Mouse (Mus musculus) hindbrain, embryonic 10.5 days (tissue): Measurements from ENCODE around the gene Nol4l. TPM values are rescaled to one million over a fixed set of nuclear protein-coding genes. Genes with fewer than 3 reads are reported as not detected.
A peak's percentile ranks its signal among the peaks of the same experiment; 100 is the strongest.

Source experiments
- DNase-seq: peaks from one replicate; pipeline ENCODE4 v3.0.0-alpha.2; 2017; ENCODE audit warnings: low spot score
- H3K27ac ChIP-seq: fragments of 300-500 bp; sonication (generic); 2 replicates; pipeline ENCODE4 v1.5.1; 2016; ENCODE audit warnings: mild to moderate bottlenecking, moderate library complexity
- H3K27me3 ChIP-seq: fragments of 300-500 bp; sonication (generic); 2 replicates; pipeline ENCODE4 v1.6.1; 2016; ENCODE audit warnings: mild to moderate bottlenecking; ENCODE audit not compliant: poor library complexity, insufficient read depth, severe bottlenecking
- H3K36me3 ChIP-seq: fragments of 300-500 bp; sonication (generic); 2 replicates; pipeline ENCODE4 v1.6.1; 2016; ENCODE audit warnings: mild to moderate bottlenecking, moderate library complexity
- H3K4me1 ChIP-seq: fragments of 300-500 bp; sonication (generic); replicated peaks from 2 replicates; pipeline ENCODE4 v1.6.1; 2016; ENCODE audit warnings: mild to moderate bottlenecking
- H3K4me3 ChIP-seq: fragments of 300-500 bp; sonication (generic); 2 replicates; pipeline ENCODE4 v1.5.1; 2016; ENCODE audit warnings: mild to moderate bottlenecking, moderate library complexity
- H3K9me3 ChIP-seq: fragments of 300-500 bp; sonication (generic); 2 replicates; pipeline ENCODE4 v1.6.1; 2016; ENCODE audit warnings: mild to moderate bottlenecking, moderate library complexity
- WGBS: fragments of 180-500 bp; shearing (Covaris S2); methylation state at CpG from one replicate; pipeline ENCODE4 v1.1.7; 2016; 5-methylcytosine and 5-hydroxymethylcytosine counted together
- polyA plus RNA-seq: library from polyadenylated mRNA; unstranded; fragments of >200 nt; fragmentation: Nextera tagmentation; extraction: Ambion mirVana; gene quantifications from 2 replicates; pipeline ENCODE4 v1.2.1, GENCODE M21; 2016

The Nol4l gene
- polyA plus RNA-seq, 1 experiment from 2014 or later: 23.3 TPM

DNA sequence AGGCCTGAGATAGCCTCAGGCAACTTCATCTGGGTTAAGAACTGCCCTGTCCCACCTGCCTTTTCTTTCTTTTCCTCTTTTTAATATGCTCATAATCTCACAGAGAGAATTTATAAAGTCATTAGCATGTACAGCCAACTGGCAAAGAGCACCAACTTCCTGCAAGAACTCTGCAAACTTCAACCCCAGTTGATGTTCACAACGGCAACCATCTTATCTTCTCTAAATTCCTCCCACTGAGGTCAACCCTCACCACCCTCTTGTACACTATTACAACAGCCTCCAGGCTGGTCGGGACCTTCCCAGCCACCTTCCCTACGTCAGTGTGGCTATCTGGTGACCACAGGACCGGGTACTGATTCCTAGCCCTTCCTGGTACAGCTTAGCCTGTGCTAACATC is 27.5 kb upstream of the Nol4l start:
- H3K4me1 ChIP-seq: peaks cover 51% of the 10 kb centered on the region
- H3K27me3 ChIP-seq: peaks cover 28% of the 10 kb centered on the region
- H3K9me3 ChIP-seq: no peaks in the 10 kb centered on the region
- no peak overlapping the region for H3K4me3 ChIP-seq
- 88% methylated on average over 4 of the region's 4 CpGs for WGBS
- no peak for DNase-seq
- no peak overlapping the region for H3K27ac ChIP-seq
- no peaks in the 10 kb centered on the region for H3K36me3 ChIP-seq

GRCm38 (mm10) chr2:153556208-153556607 is 26.4 kb upstream of the Nol4l start:
- H3K36me3 ChIP-seq: no peaks in the 10 kb centered on the region
- peak overlapping the region; percentile 76 for H3K27ac ChIP-seq
- 59% methylated on average over 9 of the region's 9 CpGs for WGBS
- peaks cover 20% of the 10 kb centered on the region; the same call in 1 of the 2 replicates for H3K27me3 ChIP-seq
- no peaks in the 10 kb centered on the region for H3K9me3 ChIP-seq
- peaks cover 41% of the 10 kb centered on the region for H3K4me1 ChIP-seq
- DNase-seq: peak; percentile 44
- H3K4me3 ChIP-seq: no peak overlapping the region; the same call in 1 of the 2 replicates

GRCm38 (mm10) chr2:153554543-153554942 is 24.8 kb upstream of the Nol4l start:
- Histone ChIP-seq H3K27ac (no peak overlapping the region), H3K36me3 (no peaks in the 10 kb centered on the region), H3K27me3 (peaks cover 4% of the 10 kb centered on the region; the same call in 1 of the 2 replicates), H3K4me1 (peaks cover 27% of the 10 kb centered on the region), H3K9me3 (no peaks in the 10 kb centered on the region), H3K4me3 (no peak overlapping the region)
- WGBS: 86% methylated on average over 7 of the region's 7 CpGs
- DNase-seq: no peak

- H3K27ac ChIP-seq: peak overlapping the region; percentile 19; the same call in 1 of the 2 replicates
- WGBS: 81% methylated on average over 8 of the region's 8 CpGs
Observed at GRCm38 (mm10) chr2:153549486-153549885, 19.7 kb upstream of the Nol4l start.

DNA sequence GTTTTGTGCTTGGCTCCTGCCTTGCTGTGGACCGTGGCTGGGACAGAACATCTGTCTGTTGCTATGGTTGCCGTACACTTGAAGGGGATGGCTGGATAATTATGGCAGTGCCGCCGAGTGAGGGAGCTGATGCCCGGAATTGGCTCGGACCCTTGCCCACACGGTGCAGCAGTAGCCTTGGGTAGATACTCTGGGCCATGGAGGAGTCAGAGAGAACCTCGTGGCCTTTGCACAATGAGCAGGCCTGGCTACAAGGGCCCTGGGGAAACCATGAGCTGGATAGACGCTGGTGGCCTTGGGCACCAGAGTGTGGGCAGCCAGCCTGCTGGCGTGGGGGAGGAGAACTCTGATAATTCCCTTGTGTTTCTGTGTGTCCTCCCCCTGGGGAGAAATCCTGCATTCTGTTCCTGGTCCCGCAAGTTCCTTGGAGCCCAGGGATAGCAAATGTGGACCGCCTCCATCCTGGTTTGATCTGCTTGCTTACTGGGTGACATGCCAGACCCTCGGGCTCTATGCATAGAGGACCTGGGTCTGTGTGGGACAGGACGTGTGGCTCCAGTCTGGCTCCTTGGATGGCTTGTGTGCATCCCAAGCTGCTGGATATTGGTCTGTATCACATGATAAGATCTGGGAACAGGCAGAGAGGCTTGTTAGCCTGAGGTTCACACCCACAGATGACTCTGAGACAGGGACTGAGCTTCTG is 18.6 kb upstream of the Nol4l start:
- Histone ChIP-seq H3K4me3 (no peak overlapping the region), H3K36me3 (no peaks in the 10 kb centered on the region), H3K27me3 (peaks cover 33% of the 10 kb centered on the region), H3K9me3 (no peaks in the 10 kb centered on the region), H3K27ac (peak overlapping the region; percentile 63), H3K4me1 (peaks cover 64% of the 10 kb centered on the region)
- DNase-seq: no peak
- 48% methylated on average over 14 of the region's 14 CpGs for WGBS

More at GRCm38 (mm10) chr2:153549486-153549885, 19.7 kb upstream of the Nol4l start:
- no peak for DNase-seq
- H3K4me1 ChIP-seq: peaks cover 54% of the 10 kb centered on the region
- no peaks in the 10 kb centered on the region for H3K36me3 ChIP-seq
- peaks cover 24% of the 10 kb centered on the region for H3K27me3 ChIP-seq
- no peaks in the 10 kb centered on the region for H3K9me3 ChIP-seq
- no peak overlapping the region for H3K4me3 ChIP-seq

- Histone ChIP-seq H3K36me3 (no peaks in the 10 kb centered on the region), H3K9me3 (no peaks in the 10 kb centered on the region), H3K4me3 (no peak overlapping the region), H3K27ac (no peak overlapping the region), H3K27me3 (peaks cover 36% of the 10 kb centered on the region), H3K4me1 (peaks cover 68% of the 10 kb centered on the region)
- DNase-seq: no peak
- 82% methylated on average over 3 of the region's 3 CpGs for WGBS
Observed at GRCm38 (mm10) chr2:153547633-153548032, 17.9 kb upstream of the Nol4l start.

DNA sequence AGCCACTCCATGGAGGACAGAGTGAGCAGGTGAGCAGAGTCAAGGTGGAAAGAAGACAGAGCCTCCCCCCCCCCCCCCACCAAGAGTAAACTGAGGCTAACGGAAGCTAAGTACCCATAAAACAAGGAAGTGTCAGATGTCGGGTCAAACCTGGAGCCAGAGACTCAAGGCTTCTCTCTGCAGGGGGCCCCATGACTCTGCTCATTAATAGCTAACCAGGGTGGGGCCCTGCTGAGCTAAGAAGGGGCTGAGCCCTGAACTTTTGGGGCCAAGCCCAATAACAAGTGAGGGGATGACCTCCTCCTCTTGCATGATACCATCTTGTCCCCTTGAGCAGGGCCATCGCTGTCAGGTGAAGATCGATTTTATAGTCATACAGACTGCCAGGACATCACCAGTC is 17.2 kb upstream of the Nol4l start:
- Histone ChIP-seq H3K9me3 (no peaks in the 10 kb centered on the region), H3K36me3 (no peaks in the 10 kb centered on the region), H3K27me3 (peaks cover 38% of the 10 kb centered on the region), H3K4me3 (no peak overlapping the region), H3K4me1 (peaks cover 70% of the 10 kb centered on the region), H3K27ac (peak overlapping the region; percentile 40; the same call in 1 of the 2 replicates)
- 69% methylated on average over 4 of the region's 4 CpGs for WGBS
- no peak for DNase-seq

GRCm38 (mm10) chr2:153546471-153546870 is 16.7 kb upstream of the Nol4l start:
- Histone ChIP-seq H3K27ac (peak overlapping the region; percentile 40; the same call in 1 of the 2 replicates), H3K4me1 (peaks cover 73% of the 10 kb centered on the region), H3K4me3 (no peak overlapping the region), H3K27me3 (peaks cover 41% of the 10 kb centered on the region), H3K9me3 (no peaks in the 10 kb centered on the region), H3K36me3 (no peaks in the 10 kb centered on the region)
- no peak for DNase-seq
- 35% methylated on average over 5 of the region's 5 CpGs for WGBS

- peak overlapping the region; percentile 50; the same call in 1 of the 2 replicates for H3K27ac ChIP-seq
- H3K9me3 ChIP-seq: no peaks in the 10 kb centered on the region
- 68% methylated on average over 4 of the region's 4 CpGs for WGBS
- peaks cover 90% of the 10 kb centered on the region for H3K4me1 ChIP-seq
- no peak for DNase-seq
- no peak overlapping the region for H3K4me3 ChIP-seq
- H3K27me3 ChIP-seq: peaks cover 41% of the 10 kb centered on the region
- no peaks in the 10 kb centered on the region for H3K36me3 ChIP-seq
Observed at GRCm38 (mm10) chr2:153544771-153545170, 15.0 kb upstream of the Nol4l start.

- WGBS: 88% methylated on average over 8 of the region's 8 CpGs
- DNase-seq: no peak
- H3K36me3 ChIP-seq: no peaks in the 10 kb centered on the region
- peaks cover 41% of the 10 kb centered on the region for H3K27me3 ChIP-seq
- H3K4me1 ChIP-seq: peaks cover 87% of the 10 kb centered on the region
- no peak overlapping the region for H3K4me3 ChIP-seq
- no peaks in the 10 kb centered on the region for H3K9me3 ChIP-seq
- H3K27ac ChIP-seq: peak overlapping the region; percentile 50; the same call in 1 of the 2 replicates
Observed at GRCm38 (mm10) chr2:153543911-153544730, 14.3 kb upstream of the Nol4l start.

DNA sequence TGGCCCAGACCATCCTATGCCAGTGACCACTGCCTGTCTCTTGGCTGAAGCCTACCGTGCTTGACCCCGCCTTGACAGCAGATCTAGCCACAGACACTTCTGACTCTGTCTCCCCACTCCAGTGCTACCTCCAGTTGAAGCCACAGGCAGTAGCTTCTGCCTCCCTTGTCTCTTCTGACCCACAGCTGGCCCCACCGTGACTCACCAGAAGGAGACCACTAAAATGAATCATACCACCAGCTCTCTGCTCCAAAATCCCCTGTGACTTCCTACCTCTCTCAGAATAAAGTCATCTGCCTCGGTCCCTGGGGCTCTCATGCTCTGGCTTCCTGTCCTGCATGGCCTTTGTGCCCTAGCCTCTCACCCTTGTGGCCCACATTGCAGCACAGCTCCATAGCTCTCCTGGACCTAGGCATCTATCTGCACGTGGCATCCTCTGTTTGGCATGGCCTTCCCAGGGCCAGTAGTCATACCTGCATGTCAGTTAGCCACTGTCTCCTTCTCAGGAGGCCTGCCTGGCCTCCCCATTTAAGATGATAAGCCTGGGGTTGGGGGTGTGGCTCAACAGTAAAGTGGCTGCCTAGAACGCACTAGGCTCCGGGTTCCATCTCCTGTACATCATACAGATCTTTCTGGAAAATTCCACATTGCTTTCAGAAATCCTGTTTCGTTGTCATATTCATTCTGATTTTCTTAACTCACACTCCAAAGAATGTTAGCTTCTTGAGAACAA is 13.3 kb upstream of the Nol4l start:
- Histone ChIP-seq H3K27me3 (peaks cover 36% of the 10 kb centered on the region), H3K4me1 (peaks cover 77% of the 10 kb centered on the region), H3K9me3 (no peaks in the 10 kb centered on the region), H3K4me3 (no peak overlapping the region), H3K36me3 (no peaks in the 10 kb centered on the region), H3K27ac (no peak overlapping the region)
- 85% methylated on average over 8 of the region's 8 CpGs for WGBS
- DNase-seq: no peak

DNA sequence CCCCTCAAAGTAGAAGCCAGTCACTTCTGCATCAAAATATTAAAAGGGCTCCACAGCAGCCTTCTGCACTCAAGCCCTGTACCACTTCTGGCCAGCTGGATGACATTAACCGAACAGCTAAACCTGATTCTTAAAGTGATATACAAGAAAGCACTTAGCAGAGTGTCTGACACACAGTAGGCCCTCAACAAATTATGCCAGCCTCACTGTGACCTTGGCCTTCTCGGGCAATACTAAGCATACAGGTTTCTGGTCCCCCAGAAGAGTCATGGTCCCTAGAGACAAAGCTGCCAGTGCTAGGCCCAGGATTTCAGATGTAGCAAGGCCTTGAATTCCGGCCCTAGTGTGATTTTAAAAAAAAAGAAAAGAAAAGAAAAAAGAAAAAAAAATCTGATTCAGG is 9.1 kb upstream of the Nol4l start:
- H3K27ac ChIP-seq: no peak overlapping the region
- WGBS: 86% methylated on average over 3 of the region's 3 CpGs

More for the DNA sequence above, 9.1 kb upstream of the Nol4l start:
- peaks cover 36% of the 10 kb centered on the region for H3K4me1 ChIP-seq
- H3K36me3 ChIP-seq: no peaks in the 10 kb centered on the region
- H3K27me3 ChIP-seq: peaks cover 11% of the 10 kb centered on the region
- H3K4me3 ChIP-seq: no peak overlapping the region
- no peak for DNase-seq
- H3K9me3 ChIP-seq: no peaks in the 10 kb centered on the region
